Mouse (Mus musculus): ENCODE results near the gene Atp2b4. TPM values are rescaled to one million over a fixed set of nuclear protein-coding genes. Genes with fewer than 3 reads are reported as not detected.

Gene Atp2b4
- total RNA-seq (2014; rRNA removed) (60.2 and 69.1 TPM in 2 replicates), polyA plus RNA-seq (2015; fragmentation: Nextera tagmentation; extraction: Ambion mirVana) (6.5 and 11.4 TPM in 2 replicates)

DNA sequence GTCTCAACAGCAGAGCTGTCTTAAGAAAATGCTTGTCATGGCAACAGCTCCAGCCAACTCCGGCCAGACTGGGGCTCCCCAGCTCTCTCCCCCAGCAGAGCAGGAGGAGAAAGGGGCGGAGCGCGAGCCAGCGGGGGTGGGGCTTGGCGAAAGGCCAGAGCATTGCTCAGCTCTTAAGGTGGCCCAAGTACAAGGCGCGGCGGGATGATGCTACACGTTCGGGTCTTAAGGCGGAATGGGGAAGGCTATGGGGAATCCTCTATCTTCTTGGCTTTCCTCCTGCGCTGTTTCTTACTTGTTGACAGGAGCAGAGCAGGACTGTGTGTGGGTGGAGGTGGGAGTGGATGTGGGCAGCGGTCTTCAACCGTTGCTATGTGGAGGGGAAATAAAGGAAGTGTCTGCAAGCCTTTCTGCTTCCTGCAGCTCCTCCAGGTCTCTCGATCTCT is at the start of gene Atp2b4:
Atp2b4 (minus strand) TSS at position 94 of the 446 bp plus-strand sequence.
- Histone ChIP-seq H3K4me1 (ENCODE audit: insufficient read depth) (peaks cover 8% of the 10 kb centered on the region; the same call in 1 of the 2 replicates), H3K4me3 (ENCODE audit: low read depth, low read length) (peak within 1 kb of the TSS; percentile 48), H3K36me3 (ENCODE audit: insufficient read depth) (no peaks in the 10 kb centered on the region), H3K4me2 (ENCODE audit: low read depth) (peak within 1 kb of the TSS; percentile 76), H3K9ac (peak within 1 kb of the TSS; percentile 31), H3K9me3 (ENCODE audit: low read length) (no peaks in the 10 kb centered on the region), H3K27me3 (ENCODE audit: insufficient read depth, low read length) (no peaks in the 10 kb centered on the region), H3K27ac (ENCODE audit: low read depth, low read length) (0 out of 2 replicates have a peak within 1 kb of the TSS, but pooled peaks have one; percentile 5)
- no peak for TF ChIP-seq CTCF (IDR thresholded peaks at IDR 0.05; ENCODE audit: low read depth)
- ATAC-seq (peak; percentile 93), DNase-seq (peak; percentile 89)
- under 1% methylated on average over 16 of the region's 16 CpGs for WGBS

GRCm38 (mm10) chr1:133844734-133845133 is 43.9 kb upstream of the Atp2b4 start:
- no peaks in the 10 kb centered on the region for H3K9me3 ChIP-seq (ENCODE audit: low read length)
- no peak overlapping the region for H3K9ac ChIP-seq
- no peak for ATAC-seq
- no peak overlapping the region for H3K4me3 ChIP-seq (ENCODE audit: low read depth, low read length)
- H3K36me3 ChIP-seq (ENCODE audit: insufficient read depth), result no peaks in the 10 kb centered on the region
- 39% methylated on average over 9 of the region's 9 CpGs for WGBS
- H3K4me2 ChIP-seq (ENCODE audit: low read depth), result no peak overlapping the region
- no peak overlapping the region for H3K27ac ChIP-seq (ENCODE audit: low read depth, low read length)
- H3K4me1 ChIP-seq (ENCODE audit: insufficient read depth), result peaks cover 13% of the 10 kb centered on the region
- TF ChIP-seq CTCF (IDR thresholded peaks at IDR 0.05; ENCODE audit: low read depth), result no peak
- H3K27me3 ChIP-seq (ENCODE audit: insufficient read depth, low read length), result no peaks in the 10 kb centered on the region
- no peak for DNase-seq

- no peak for TF ChIP-seq CTCF (IDR thresholded peaks at IDR 0.05; ENCODE audit: low read depth)
- no peak for ATAC-seq
- Histone ChIP-seq H3K27me3 (ENCODE audit: insufficient read depth, low read length) (no peaks in the 10 kb centered on the region), H3K36me3 (ENCODE audit: insufficient read depth) (no peaks in the 10 kb centered on the region), H3K27ac (ENCODE audit: low read depth, low read length) (no peak overlapping the region), H3K4me2 (ENCODE audit: low read depth) (no peak overlapping the region), H3K4me3 (ENCODE audit: low read depth, low read length) (no peak overlapping the region), H3K4me1 (ENCODE audit: insufficient read depth) (peaks cover 13% of the 10 kb centered on the region), H3K9ac (no peak overlapping the region), H3K9me3 (ENCODE audit: low read length) (no peaks in the 10 kb centered on the region)
- no peak for DNase-seq
- 96% methylated on average over 6 of the region's 6 CpGs for WGBS
Measured at GRCm38 (mm10) chr1:133843900-133844299, 43.1 kb upstream of the Atp2b4 start.

- H3K27ac ChIP-seq (ENCODE audit: low read depth, low read length), result no peak overlapping the region
- no peak overlapping the region for H3K4me3 ChIP-seq (ENCODE audit: low read depth, low read length)
- H3K9ac ChIP-seq, result no peak overlapping the region
- H3K4me2 ChIP-seq (ENCODE audit: low read depth), result no peak overlapping the region
- no peaks in the 10 kb centered on the region for H3K27me3 ChIP-seq (ENCODE audit: insufficient read depth, low read length)
- H3K9me3 ChIP-seq (ENCODE audit: low read length), result no peaks in the 10 kb centered on the region
- DNase-seq (no peak), ATAC-seq (no peak)
- no peak for TF ChIP-seq CTCF (IDR thresholded peaks at IDR 0.05; ENCODE audit: low read depth)
- no peaks in the 10 kb centered on the region for H3K36me3 ChIP-seq (ENCODE audit: insufficient read depth)
- 73% methylated on average over 4 of the region's 4 CpGs for WGBS
- H3K4me1 ChIP-seq (ENCODE audit: insufficient read depth), result peaks cover 13% of the 10 kb centered on the region
Measured at GRCm38 (mm10) chr1:133843370-133843769, 42.5 kb upstream of the Atp2b4 start.

DNA sequence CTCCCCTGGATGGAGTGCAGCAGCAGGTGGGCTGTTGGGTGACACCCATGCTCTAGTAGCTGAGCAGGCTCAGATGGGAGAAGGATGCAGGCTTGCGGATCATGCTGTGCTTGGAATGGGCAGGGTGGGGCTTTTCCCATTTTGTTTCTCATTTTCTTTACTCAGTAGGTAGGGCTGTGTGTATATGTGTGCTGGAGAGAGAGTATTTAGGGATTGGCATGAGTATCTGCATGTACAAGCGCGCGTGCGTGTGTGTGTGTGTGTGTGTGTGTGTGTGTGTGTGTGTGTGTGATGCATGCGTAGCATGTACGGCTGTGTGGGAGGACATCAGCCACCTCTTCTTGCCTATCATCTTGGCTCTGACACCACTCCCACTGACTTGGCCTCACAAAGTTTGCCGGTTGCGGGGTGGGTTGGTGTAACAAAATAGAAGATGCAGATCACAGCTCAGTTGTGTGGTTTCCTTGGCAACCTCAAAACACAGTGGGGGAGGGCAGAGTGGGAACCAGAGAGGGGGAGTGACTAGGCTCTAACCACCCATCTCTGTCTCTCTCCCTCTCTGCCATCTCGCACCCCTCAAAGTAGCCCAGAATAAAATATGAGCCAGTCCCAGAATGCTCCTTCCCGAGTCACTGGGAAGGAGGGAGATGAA is 41.4 kb upstream of the Atp2b4 start:
- 48% methylated on average over 11 of the region's 11 CpGs for WGBS
- no peak overlapping the region for H3K4me2 ChIP-seq (ENCODE audit: low read depth)
- H3K27ac ChIP-seq (ENCODE audit: low read depth, low read length), result 0 out of 2 replicates have a peak overlapping the region, but pooled peaks have one; percentile 2
- peak; percentile 73 for DNase-seq
- H3K4me1 ChIP-seq (ENCODE audit: insufficient read depth), result peaks cover 13% of the 10 kb centered on the region
- H3K4me3 ChIP-seq (ENCODE audit: low read depth, low read length), result no peak overlapping the region
- peak; percentile 85 for ATAC-seq
- TF ChIP-seq CTCF (IDR thresholded peaks at IDR 0.05; ENCODE audit: low read depth), result no peak
- H3K36me3 ChIP-seq (ENCODE audit: insufficient read depth), result no peaks in the 10 kb centered on the region
- no peaks in the 10 kb centered on the region for H3K27me3 ChIP-seq (ENCODE audit: insufficient read depth, low read length)
- no peaks in the 10 kb centered on the region for H3K9me3 ChIP-seq (ENCODE audit: low read length)
- H3K9ac ChIP-seq, result no peak overlapping the region

- TF ChIP-seq CTCF (IDR thresholded peaks at IDR 0.05; ENCODE audit: low read depth), result no peak
- Histone ChIP-seq H3K4me3 (ENCODE audit: low read depth, low read length) (no peak overlapping the region), H3K27ac (ENCODE audit: low read depth, low read length) (no peak overlapping the region), H3K9me3 (ENCODE audit: low read length) (no peaks in the 10 kb centered on the region), H3K4me2 (ENCODE audit: low read depth) (no peak overlapping the region), H3K9ac (no peak overlapping the region), H3K27me3 (ENCODE audit: insufficient read depth, low read length) (no peaks in the 10 kb centered on the region), H3K4me1 (ENCODE audit: insufficient read depth) (peaks cover 13% of the 10 kb centered on the region), H3K36me3 (ENCODE audit: insufficient read depth) (no peaks in the 10 kb centered on the region)
- ATAC-seq, result no peak
- 92% methylated on average over 15 of the region's 15 CpGs for WGBS
- no peak for DNase-seq
Measured at GRCm38 (mm10) chr1:133841171-133841926, 40.5 kb upstream of the Atp2b4 start.

DNA sequence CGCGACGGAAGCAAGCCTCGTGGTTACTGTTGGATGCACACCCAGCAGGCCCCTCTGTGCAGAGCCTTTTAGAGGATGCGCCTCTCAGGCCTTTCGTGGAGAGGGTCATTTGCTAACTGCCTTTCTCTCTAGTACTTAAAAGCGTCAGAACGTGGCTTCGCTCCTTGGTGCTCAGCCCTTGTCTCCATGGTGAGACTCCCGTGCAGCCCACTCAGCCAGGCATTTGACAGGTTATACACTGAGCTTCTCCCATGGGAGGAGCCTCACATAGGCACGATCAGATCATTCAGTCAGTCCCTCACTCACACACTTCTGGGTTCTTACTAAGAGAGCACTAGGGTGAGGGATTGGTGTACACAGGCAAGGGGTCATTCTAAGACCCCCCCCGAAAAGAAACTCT is 39.7 kb upstream of the Atp2b4 start:
- H3K27ac ChIP-seq (ENCODE audit: low read depth, low read length), result no peak overlapping the region
- no peaks in the 10 kb centered on the region for H3K36me3 ChIP-seq (ENCODE audit: insufficient read depth)
- H3K9me3 ChIP-seq (ENCODE audit: low read length), result no peaks in the 10 kb centered on the region
- ATAC-seq (peak; percentile 45; the same call in 1 of the 2 replicates), DNase-seq (peak; percentile 25)
- H3K4me1 ChIP-seq (ENCODE audit: insufficient read depth), result peaks cover 13% of the 10 kb centered on the region
- TF ChIP-seq CTCF (IDR thresholded peaks at IDR 0.05; ENCODE audit: low read depth), result no peak
- H3K27me3 ChIP-seq (ENCODE audit: insufficient read depth, low read length), result no peaks in the 10 kb centered on the region
- WGBS, result 57% methylated on average over 12 of the region's 12 CpGs
- H3K4me2 ChIP-seq (ENCODE audit: low read depth), result no peak overlapping the region
- H3K9ac ChIP-seq, result no peak overlapping the region
- no peak overlapping the region for H3K4me3 ChIP-seq (ENCODE audit: low read depth, low read length)
